ENCODE assay signal across 1 mouse cellular context in genomic region chr6:113438721-113439430, GRCm38 (mm10).
TF ChIP-seq lines count a peak whose summit lies in the region.

No protein-coding gene starts in this region.

TF ChIP-seq in CH12.LX, 34 proteins besides CTCF, POLR2A, EP300 and RAD21:
- TF ChIP-seq ETS1 (conservative IDR thresholded peaks at IDR 0.05; ENCODE audit: low read depth, low read length), result no peak
- TF ChIP-seq ELF1 (IDR thresholded peaks at IDR 0.05; ENCODE audit: low read depth, low read length), result peak; percentile 75
